In the genomic region with DNA sequence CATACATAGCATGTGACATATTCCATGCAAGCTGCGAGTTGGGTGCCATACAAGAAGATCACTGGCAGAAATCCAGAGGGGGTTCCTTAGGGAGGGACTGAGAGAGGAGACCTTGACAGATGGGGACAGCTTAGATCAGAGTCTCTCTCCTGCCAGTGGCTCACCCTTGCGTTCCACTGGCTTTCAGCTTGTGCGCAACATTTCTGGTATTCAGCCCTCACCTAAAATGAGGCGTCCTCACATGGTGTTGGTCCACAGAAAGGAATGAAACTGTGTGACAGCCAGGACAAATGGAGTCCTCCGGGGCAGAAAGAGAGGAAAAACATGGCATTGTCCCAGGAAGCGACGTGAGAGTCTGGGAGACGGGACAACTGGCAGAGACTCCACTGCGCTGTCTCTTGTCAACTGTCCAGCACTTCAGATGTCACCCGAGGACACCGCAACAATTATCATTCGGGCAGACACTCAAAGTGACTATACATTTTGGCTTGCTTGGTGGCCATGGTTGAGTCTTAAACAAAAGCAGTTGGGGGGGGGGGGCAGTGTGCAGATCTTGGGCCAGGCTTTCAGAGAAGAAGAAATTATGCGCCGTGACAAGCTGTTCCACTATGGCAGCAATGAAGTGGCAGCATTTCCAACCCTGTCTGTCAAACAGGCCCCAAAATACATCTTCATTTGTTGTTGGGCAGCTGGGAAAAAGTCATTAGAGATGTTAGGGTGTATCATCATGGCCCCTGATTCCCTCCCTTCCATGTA, we compare ENCODE assay signal across 8 mouse cellular contexts.
A peak's percentile ranks its signal among the peaks of the same experiment; 100 is the strongest.
DNase-seq lines count a peak whose midpoint lies in the region; ATAC-seq and TF ChIP-seq lines count a peak whose summit lies in the region.

No protein-coding gene starts in this region.

- H3K27me3 ChIP-seq in midbrain, postnatal 0 days (ENCODE audit: insufficient read depth, low read length) = no peaks in the 10 kb centered on the region
- H3K27me3 ChIP-seq in midbrain, embryonic 13.5 days = no peaks in the 10 kb centered on the region
- no peaks in the 10 kb centered on the region for H3K27me3 ChIP-seq in hindbrain, embryonic 16.5 days (replicated peaks; ENCODE audit: control insufficient read depth, insufficient read depth, low read length)

- H3K4me1 ChIP-seq in midbrain, postnatal 0 days (ENCODE audit: insufficient read depth, low read length) = no peaks in the 10 kb centered on the region
- H3K4me1 ChIP-seq in midbrain, embryonic 13.5 days (replicated peaks) = no peaks in the 10 kb centered on the region
- no peaks in the 10 kb centered on the region; the same call in 1 of the 2 replicates for H3K4me1 ChIP-seq in hindbrain, embryonic 16.5 days (ENCODE audit: control insufficient read depth, insufficient read depth, low read depth, low read length)

- no peak for TF ChIP-seq CTCF in midbrain, postnatal 0 days (IDR thresholded peaks at IDR 0.05)
- no peak for TF ChIP-seq CTCF in gastrocnemius, adult 2 months (IDR thresholded peaks at IDR 0.05)

- H3K36me3 ChIP-seq in midbrain, postnatal 0 days (ENCODE audit: insufficient read depth, low read length) = no peaks in the 10 kb centered on the region
- H3K36me3 ChIP-seq in midbrain, embryonic 13.5 days = no peaks in the 10 kb centered on the region
- H3K36me3 ChIP-seq in hindbrain, embryonic 16.5 days (ENCODE audit: control insufficient read depth, insufficient read depth, low read length) = no peaks in the 10 kb centered on the region

- no peak overlapping the region for H3K4me3 ChIP-seq in midbrain, postnatal 0 days (ENCODE audit: low read depth, low read length)
- no peak overlapping the region for H3K4me3 ChIP-seq in midbrain, embryonic 13.5 days (replicated peaks)
- peak overlapping the region; percentile 48 for H3K4me3 ChIP-seq in gastrocnemius, adult 2 months
- no peak overlapping the region for H3K4me3 ChIP-seq in hindbrain, embryonic 16.5 days (ENCODE audit: low read length)

- H3K9me3 ChIP-seq in midbrain, postnatal 0 days (ENCODE audit: low read length) = no peaks in the 10 kb centered on the region
- H3K9me3 ChIP-seq in midbrain, embryonic 13.5 days = no peaks in the 10 kb centered on the region
- H3K9me3 ChIP-seq in hindbrain, embryonic 16.5 days (ENCODE audit: control insufficient read depth, low read length) = no peaks in the 10 kb centered on the region

- H3K27ac ChIP-seq in midbrain, postnatal 0 days (ENCODE audit: low read depth, low read length) = no peak overlapping the region
- H3K27ac ChIP-seq in midbrain, embryonic 13.5 days = no peak overlapping the region
- no peak overlapping the region; the same call in 1 of the 2 replicates for H3K27ac ChIP-seq in gastrocnemius, adult 2 months
- no peak overlapping the region for H3K27ac ChIP-seq in hindbrain, embryonic 16.5 days (ENCODE audit: low read depth, low read length)

- H3K4me2 ChIP-seq in midbrain, postnatal 0 days (ENCODE audit: low read depth, low read length, poor library complexity, severe bottlenecking) = no peak overlapping the region
- H3K4me2 ChIP-seq in midbrain, embryonic 13.5 days (replicated peaks) = no peak overlapping the region
- H3K4me2 ChIP-seq in hindbrain, embryonic 16.5 days (ENCODE audit: low read length) = no peak overlapping the region

- DNase-seq in midbrain, postnatal 0 days (ENCODE audit: low spot score) = peak; percentile 89
- peak; percentile 47 for DNase-seq in cerebellum, adult 11 months
- peak; percentile 72 for DNase-seq in gastrocnemius, adult 2 months
- DNase-seq in spleen, postnatal 36 days (ENCODE audit: low spot score in 2 of 2) = no peak

- H3K9ac ChIP-seq in midbrain, postnatal 0 days (replicated peaks; ENCODE audit: low read length, poor library complexity, severe bottlenecking) = no peak overlapping the region
- no peak overlapping the region for H3K9ac ChIP-seq in midbrain, embryonic 13.5 days (replicated peaks)
- H3K9ac ChIP-seq in hindbrain, embryonic 16.5 days (ENCODE audit: low read depth, low read length) = no peak overlapping the region

- 65% methylated on average over 14 of the region's 14 CpGs for WGBS in midbrain, postnatal 0 days
- WGBS in midbrain, embryonic 13.5 days = 78% methylated on average over 14 of the region's 14 CpGs
- 41% methylated on average over 14 of the region's 14 CpGs for WGBS in hindbrain, embryonic 16.5 days

- intact Hi-C loops in gastrocnemius, adult 2 months (cut with DNase I) = no loop called here

- peak; percentile 20; the same call in 1 of the 2 replicates for ATAC-seq in midbrain, postnatal 0 days (ENCODE audit: low FRiP score)
- no peak for ATAC-seq in midbrain, embryonic 13.5 days
- peak; percentile 86 for ATAC-seq in hindbrain, embryonic 16.5 days
- ATAC-seq in erythroblast, adult 5-6 weeks (replicated peaks; ENCODE audit: low FRiP score, poor library complexity, severe bottlenecking) = no peak
- no peak for ATAC-seq in inflammation-experienced regulatory T-cells, adult 6 months

Comparison
In these comparisons a context has a peak if more than half of its experiments do, and no peak if none do; other contexts are left out.
1. ATAC-seq: peak in midbrain, postnatal 0 days (single experiment) and hindbrain, embryonic 16.5 days (single experiment); none in midbrain, embryonic 13.5 days (single experiment), erythroblast, adult 5-6 weeks (single experiment) and inflammation-experienced regulatory T-cells, adult 6 months (single experiment).
2. DNase-seq: peak in midbrain, postnatal 0 days (single experiment), cerebellum, adult 11 months (single experiment) and gastrocnemius, adult 2 months (single experiment); none in spleen, postnatal 36 days (0 of 2).